Mouse (Mus musculus) embryonic facial prominence, embryonic 15.5 days (tissue): ENCODE measurements around the gene Tmem42. TPM values are rescaled to one million over a fixed set of nuclear protein-coding genes. Genes with fewer than 3 reads are reported as not detected.

Experiments
- ATAC-seq: fragments of 200-750 bp; cut with Nextera tagmentation; 2 replicates; pipeline ENCODE4 v1.8.0; 2017; ENCODE audit warnings: low read depth, moderate TSS enrichment; ENCODE audit not compliant: insufficient number of reproducible peaks, low FRiP score, low TSS enrichment
- H3K27ac ChIP-seq: fragments of 300-500 bp; sonication (generic); replicated peaks from 2 replicates; pipeline ENCODE4 v1.5.1; 2015; ENCODE audit warnings: mild to moderate bottlenecking, inconsistent platforms
- H3K27me3 ChIP-seq: fragments of 300-500 bp; sonication (generic); 2 replicates; pipeline ENCODE4 v1.6.1; 2015; ENCODE audit warnings: inconsistent platforms
- H3K36me3 ChIP-seq: fragments of 300-500 bp; sonication (generic); 2 replicates; pipeline ENCODE4 v1.6.1; 2015; ENCODE audit warnings: mild to moderate bottlenecking, inconsistent platforms
- H3K4me1 ChIP-seq: fragments of 300-500 bp; sonication (generic); 2 replicates; pipeline ENCODE4 v1.6.1; 2015; ENCODE audit warnings: inconsistent platforms
- H3K4me2 ChIP-seq: fragments of 300-500 bp; sonication (generic); replicated peaks from 2 replicates; pipeline ENCODE4 v1.6.1; 2015; ENCODE audit warnings: mild to moderate bottlenecking, inconsistent platforms
- H3K4me3 ChIP-seq: fragments of 300-500 bp; sonication (generic); replicated peaks from 2 replicates; pipeline ENCODE4 v1.5.1; 2015; ENCODE audit warnings: mild to moderate bottlenecking, inconsistent platforms
- H3K9ac ChIP-seq: fragments of 300-500 bp; sonication (generic); 2 replicates; pipeline ENCODE4 v1.6.1; 2015; ENCODE audit warnings: inconsistent platforms
- H3K9me3 ChIP-seq: fragments of 300-500 bp; sonication (generic); replicated peaks from 2 replicates; pipeline ENCODE4 v1.6.1; 2016; ENCODE audit warnings: inconsistent platforms
- whole genome bisulfite sequencing: fragments of 180-500 bp; shearing (Covaris S2); methylation state at CpG from one replicate; pipeline ENCODE4 v1.1.7; 2015; 5-methylcytosine and 5-hydroxymethylcytosine counted together
- polyA plus RNA-seq: library from polyadenylated mRNA; unstranded; fragments of >200 nt; fragmentation: Nextera tagmentation; extraction: Ambion mirVana; gene quantifications from 2 replicates; pipeline ENCODE4 v1.2.1, GENCODE M21; 2015

The Tmem42 gene
- 26.0 and 27.3 TPM in 2 replicates for polyA plus RNA-seq

DNA sequence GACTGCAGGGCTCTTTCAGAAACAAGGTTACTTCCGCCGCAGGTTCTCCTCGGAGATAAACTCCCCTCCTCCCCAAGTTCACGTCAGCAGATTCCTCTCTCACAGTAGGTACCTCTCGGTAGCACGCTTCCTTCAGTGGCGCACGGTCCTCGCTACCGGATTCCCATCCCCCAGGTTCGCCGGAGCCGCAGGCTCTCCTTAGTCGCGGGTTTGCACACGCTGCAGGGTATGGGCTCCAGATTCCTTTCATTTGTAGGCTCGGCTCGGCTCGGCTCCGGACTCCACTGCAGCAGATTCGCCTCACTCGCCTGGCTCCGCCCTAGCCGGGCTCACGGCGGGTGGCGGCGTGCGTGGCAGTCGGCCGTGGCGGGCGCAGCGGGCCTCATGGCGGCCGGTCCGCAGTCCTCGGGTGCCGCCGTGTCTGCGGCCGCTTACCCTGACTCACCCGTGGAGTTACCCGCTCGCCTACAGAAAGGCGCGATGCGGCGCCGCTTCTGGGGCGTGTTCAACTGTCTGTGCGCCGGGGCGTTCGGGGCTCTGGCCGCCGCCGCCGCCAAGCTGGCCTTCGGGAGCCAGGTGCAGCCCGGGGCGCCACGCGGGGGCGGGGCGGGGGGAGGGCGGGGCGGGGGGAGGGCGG, at the start of gene Tmem42:
Gene Tmem42 (plus strand): TSS at position 332 of the 637 bp plus-strand sequence.
- ATAC-seq: peak; percentile 98
- under 1% methylated on average over 58 of the region's 69 CpGs for WGBS

GRCm38 (mm10) chr9:122998406-122999192, 22.5 kb upstream of the Tmem42 start:
- H3K4me3 ChIP-seq: no peak overlapping the region
- H3K36me3 ChIP-seq: peaks cover 56% of the 10 kb centered on the region
- ATAC-seq: no peak
- H3K9me3 ChIP-seq: no peaks in the 10 kb centered on the region
- H3K9ac ChIP-seq: no peak overlapping the region
- H3K27me3 ChIP-seq: no peaks in the 10 kb centered on the region
- H3K4me1 ChIP-seq: no peaks in the 10 kb centered on the region
- 91% methylated on average over 10 of the region's 10 CpGs for WGBS
- no peak overlapping the region for H3K4me2 ChIP-seq
- H3K27ac ChIP-seq: no peak overlapping the region

More for the DNA sequence above, at the start of gene Tmem42:
- Histone ChIP-seq H3K4me2 (peak within 1 kb of the TSS; percentile 69), H3K9me3 (no peaks in the 10 kb centered on the region), H3K27ac (peak within 1 kb of the TSS; percentile 91), H3K9ac (peak within 1 kb of the TSS; percentile 47), H3K36me3 (peaks cover 12% of the 10 kb centered on the region; the same call in 1 of the 2 replicates), H3K4me3 (peak within 1 kb of the TSS; percentile 57), H3K4me1 (peaks cover 13% of the 10 kb centered on the region; the same call in 1 of the 2 replicates), H3K27me3 (no peaks in the 10 kb centered on the region)

- Histone ChIP-seq H3K9me3 (no peaks in the 10 kb centered on the region), H3K4me1 (no peaks in the 10 kb centered on the region), H3K9ac (no peak overlapping the region), H3K4me3 (no peak overlapping the region), H3K27me3 (no peaks in the 10 kb centered on the region), H3K36me3 (peaks cover 57% of the 10 kb centered on the region), H3K27ac (no peak overlapping the region), H3K4me2 (no peak overlapping the region)
- ATAC-seq: no peak
- 97% methylated on average over 4 of the region's 4 CpGs for WGBS
These were observed 21.9 kb upstream of the Tmem42 start for GRCm38 (mm10) chr9:122999193-122999586.

GRCm38 (mm10) chr9:123004718-123005117, 16.4 kb upstream of the Tmem42 start:
- no peak overlapping the region for H3K4me2 ChIP-seq
- H3K27ac ChIP-seq: no peak overlapping the region
- WGBS: 100% methylated on average over 2 of the region's 2 CpGs
- H3K4me1 ChIP-seq: no peaks in the 10 kb centered on the region
- H3K9me3 ChIP-seq: no peaks in the 10 kb centered on the region
- H3K36me3 ChIP-seq: peaks cover 69% of the 10 kb centered on the region
- no peaks in the 10 kb centered on the region for H3K27me3 ChIP-seq
- no peak overlapping the region for H3K4me3 ChIP-seq
- no peak overlapping the region for H3K9ac ChIP-seq
- no peak for ATAC-seq

DNA sequence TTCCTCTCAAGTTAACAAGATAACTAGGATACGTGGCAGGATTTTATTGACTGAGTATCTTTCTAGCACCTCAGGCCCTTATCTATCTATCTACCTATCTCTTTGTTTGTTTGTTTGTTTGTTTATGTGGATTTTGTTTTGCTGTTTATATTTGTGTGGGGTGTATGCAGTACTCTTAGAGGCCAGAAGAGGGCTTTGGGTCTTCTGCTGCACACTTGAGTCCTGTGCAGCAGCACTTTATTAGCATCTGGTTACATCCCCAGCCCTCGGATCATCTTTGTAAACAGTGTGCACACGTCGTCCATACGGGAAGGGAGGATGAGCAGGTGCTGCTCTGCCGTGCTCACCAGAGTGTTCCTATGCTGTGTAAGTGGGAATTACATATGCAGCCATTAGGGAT, 15.1 kb upstream of the Tmem42 start:
- H3K27me3 ChIP-seq: no peaks in the 10 kb centered on the region
- H3K4me2 ChIP-seq: no peak overlapping the region
- 52% methylated on average over 6 of the region's 6 CpGs for WGBS
- no peak overlapping the region for H3K27ac ChIP-seq
- H3K9me3 ChIP-seq: no peaks in the 10 kb centered on the region
- no peaks in the 10 kb centered on the region for H3K4me1 ChIP-seq
- H3K9ac ChIP-seq: no peak overlapping the region
- peaks cover 72% of the 10 kb centered on the region for H3K36me3 ChIP-seq
- H3K4me3 ChIP-seq: no peak overlapping the region
- ATAC-seq: no peak

DNA sequence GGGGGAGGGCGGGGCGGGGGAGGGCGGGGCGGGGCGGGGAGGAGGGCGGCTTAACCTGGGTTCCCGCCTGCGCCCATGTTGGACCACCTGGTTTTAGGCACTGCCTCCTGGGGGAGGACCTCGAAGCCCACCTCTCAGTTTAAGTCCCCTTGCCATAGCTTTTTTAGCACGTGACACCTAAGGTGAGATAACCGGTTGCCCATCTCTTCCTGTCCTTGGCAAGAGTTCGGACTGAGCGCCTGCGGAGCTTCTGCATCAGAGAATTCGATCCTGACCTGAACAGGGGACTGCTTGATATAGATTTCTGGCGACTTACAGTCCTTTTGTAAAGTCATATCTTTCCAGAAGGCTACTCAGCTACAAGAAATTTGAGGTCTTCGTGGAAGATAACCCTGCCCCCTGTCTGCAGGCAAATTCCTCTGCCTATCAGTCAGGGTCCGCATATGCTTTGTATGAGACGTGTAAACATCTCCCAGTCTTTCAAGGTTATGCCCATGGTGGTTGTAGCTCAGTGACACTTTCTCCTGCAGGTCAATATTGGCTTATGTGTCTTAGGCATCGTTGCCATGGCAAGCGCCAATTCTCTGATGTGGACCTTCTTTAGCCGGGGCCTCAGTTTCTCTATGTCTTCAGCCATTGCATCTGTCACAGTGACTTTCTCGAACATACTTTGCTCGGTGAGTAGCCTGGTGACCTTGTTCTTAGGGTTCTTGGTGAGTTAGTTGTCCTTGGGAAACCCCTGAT, 682 bp downstream of the Tmem42 start:
- Histone ChIP-seq H3K4me1 (peaks cover 13% of the 10 kb centered on the region; the same call in 1 of the 2 replicates), H3K27ac (no peak overlapping the region), H3K9ac (no peak overlapping the region), H3K9me3 (no peaks in the 10 kb centered on the region), H3K4me3 (peak overlapping the region; percentile 57), H3K36me3 (peaks cover 5% of the 10 kb centered on the region; the same call in 1 of the 2 replicates), H3K4me2 (peak overlapping the region; percentile 69), H3K27me3 (no peaks in the 10 kb centered on the region)
- peak; percentile 21; the same call in 1 of the 2 replicates for ATAC-seq
- WGBS: 34% methylated on average over 20 of the region's 24 CpGs

DNA sequence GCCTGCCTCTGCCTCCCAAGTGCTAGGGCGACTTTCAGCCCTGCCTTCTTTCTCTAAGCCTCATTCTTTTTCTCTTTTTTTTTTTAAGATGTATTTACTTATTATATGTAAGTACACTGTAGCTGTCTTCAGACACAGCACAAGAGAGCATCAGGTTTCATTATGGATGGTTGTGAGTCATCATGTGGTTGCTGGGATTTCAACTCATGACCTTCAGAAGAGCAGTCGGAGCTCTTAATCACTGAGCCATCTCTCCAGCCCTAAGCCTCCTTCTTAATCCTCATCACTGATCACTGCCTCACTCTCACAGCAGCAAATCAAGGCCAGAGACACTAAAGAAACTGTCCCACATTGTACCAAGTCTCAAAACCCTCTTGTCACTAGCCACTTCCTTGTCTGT, 3.1 kb downstream of the Tmem42 start:
- no peak for ATAC-seq
- H3K27ac ChIP-seq: no peak overlapping the region
- WGBS: 71% methylated on average over 2 of the region's 2 CpGs
- H3K4me3 ChIP-seq: no peak overlapping the region
- H3K9ac ChIP-seq: no peak overlapping the region
- peaks cover 13% of the 10 kb centered on the region; the same call in 1 of the 2 replicates for H3K4me1 ChIP-seq
- no peaks in the 10 kb centered on the region for H3K36me3 ChIP-seq
- no peak overlapping the region for H3K4me2 ChIP-seq
- H3K9me3 ChIP-seq: no peaks in the 10 kb centered on the region
- H3K27me3 ChIP-seq: no peaks in the 10 kb centered on the region

DNA sequence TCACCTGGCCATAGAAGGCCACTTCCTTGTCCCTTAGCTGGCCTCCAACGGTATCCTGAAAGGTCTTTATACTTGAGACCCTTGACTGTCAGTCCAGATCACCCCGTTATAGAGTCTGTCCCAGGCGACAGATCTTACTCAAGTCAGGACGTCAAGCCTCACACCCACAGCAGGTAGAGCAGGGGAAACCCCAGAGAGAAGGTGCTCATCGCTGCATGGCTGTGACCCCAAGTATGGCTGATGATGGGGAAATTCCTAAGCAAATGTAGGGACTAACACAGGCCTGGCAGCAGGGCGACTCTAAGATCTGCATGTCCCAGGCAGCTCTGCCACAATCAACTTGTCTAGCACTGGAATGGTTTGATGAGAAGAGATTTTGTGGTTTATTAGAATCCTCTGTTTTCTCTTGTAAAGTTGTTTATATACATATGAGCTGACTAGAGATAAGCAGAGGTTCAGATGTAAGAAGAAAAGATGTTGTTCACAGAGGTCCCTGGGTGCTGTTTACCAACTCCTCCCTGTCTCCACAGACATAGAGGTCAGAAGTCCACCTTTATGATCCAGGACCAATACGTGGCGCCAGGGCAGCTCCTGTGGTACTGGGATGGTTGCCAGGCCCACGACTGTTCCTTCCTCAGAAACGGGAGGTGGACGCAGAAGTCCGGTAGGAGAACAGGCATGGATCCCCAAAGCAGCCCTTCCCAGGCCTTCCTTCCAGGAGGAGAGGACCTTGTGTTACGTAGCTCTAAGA, 10.5 kb downstream of the Tmem42 start:
- Histone ChIP-seq H3K27ac (no peak overlapping the region), H3K4me1 (no peaks in the 10 kb centered on the region), H3K4me2 (no peak overlapping the region), H3K9ac (no peak overlapping the region), H3K27me3 (no peaks in the 10 kb centered on the region), H3K9me3 (no peaks in the 10 kb centered on the region), H3K4me3 (no peak overlapping the region), H3K36me3 (no peaks in the 10 kb centered on the region)
- WGBS: 82% methylated on average over 13 of the region's 13 CpGs
- ATAC-seq: no peak

- H3K9ac ChIP-seq: no peak within 1 kb of the TSS
- WGBS: 84% methylated on average over 4 of the region's 4 CpGs
- H3K4me2 ChIP-seq: no peak within 1 kb of the TSS
- no peak for ATAC-seq
- H3K4me3 ChIP-seq: no peak within 1 kb of the TSS
- no peaks in the 10 kb centered on the region for H3K4me1 ChIP-seq
- no peaks in the 10 kb centered on the region for H3K27me3 ChIP-seq
- no peak within 1 kb of the TSS for H3K27ac ChIP-seq
- H3K36me3 ChIP-seq: no peaks in the 10 kb centered on the region
- no peaks in the 10 kb centered on the region for H3K9me3 ChIP-seq
These were observed 13.3 kb downstream of the Tmem42 start, which contains the start of gene Tgm4 for GRCm38 (mm10) chr9:123034426-123034825. Tgm4 (plus strand) TSS chr9:123034726.

DNA sequence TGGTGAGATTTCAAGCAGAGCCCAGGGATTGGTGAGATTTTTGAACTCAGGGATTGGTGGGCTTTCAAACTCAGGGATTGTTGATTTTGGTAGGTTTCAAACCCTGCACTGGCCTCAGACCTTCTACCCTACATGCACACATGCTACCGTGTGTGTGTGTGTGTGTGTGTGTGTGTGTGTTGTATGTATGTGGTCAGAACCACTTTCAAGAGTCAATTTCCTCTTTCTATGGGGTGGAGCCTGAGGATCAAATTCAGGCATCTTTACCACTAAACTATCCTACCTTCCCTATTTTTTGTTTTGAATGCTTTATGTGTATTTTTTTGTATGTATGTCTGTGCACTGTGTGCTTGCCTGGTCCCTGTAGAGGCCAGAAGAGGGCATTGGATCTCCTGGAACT, 26.5 kb downstream of the Tmem42 start:
- no peak for ATAC-seq
- H3K4me3 ChIP-seq: no peak overlapping the region
- WGBS: 74% methylated on average over 1 of the region's 1 CpGs

More for the DNA sequence above, 26.5 kb downstream of the Tmem42 start:
- H3K4me2 ChIP-seq: no peak overlapping the region
- no peaks in the 10 kb centered on the region for H3K4me1 ChIP-seq
- no peak overlapping the region for H3K27ac ChIP-seq
- no peaks in the 10 kb centered on the region for H3K36me3 ChIP-seq
- no peaks in the 10 kb centered on the region for H3K27me3 ChIP-seq
- H3K9me3 ChIP-seq: no peaks in the 10 kb centered on the region
- no peak overlapping the region for H3K9ac ChIP-seq
